Mouse (Mus musculus) frontal cortex, postnatal 14 days (tissue): ENCODE data around the gene Erbb4.
A peak's percentile ranks its signal among the peaks of the same experiment; 100 is the strongest.

Source experiments
- DNase-seq, 2 experiments: peaks; one replicate each; pipeline ENCODE4 v3.0.0; 2022; ENCODE audit warnings: low spot score in 2 of 2

Erbb4 gene

GRCm38 (mm10) chr1:68105834-68106542 lies 1001.9 kb downstream of the Erbb4 start:
- no peak for DNase-seq

- DNase-seq = no peak
Observed at GRCm38 (mm10) chr1:68089623-68090022, 1018.2 kb downstream of the Erbb4 start.

DNA sequence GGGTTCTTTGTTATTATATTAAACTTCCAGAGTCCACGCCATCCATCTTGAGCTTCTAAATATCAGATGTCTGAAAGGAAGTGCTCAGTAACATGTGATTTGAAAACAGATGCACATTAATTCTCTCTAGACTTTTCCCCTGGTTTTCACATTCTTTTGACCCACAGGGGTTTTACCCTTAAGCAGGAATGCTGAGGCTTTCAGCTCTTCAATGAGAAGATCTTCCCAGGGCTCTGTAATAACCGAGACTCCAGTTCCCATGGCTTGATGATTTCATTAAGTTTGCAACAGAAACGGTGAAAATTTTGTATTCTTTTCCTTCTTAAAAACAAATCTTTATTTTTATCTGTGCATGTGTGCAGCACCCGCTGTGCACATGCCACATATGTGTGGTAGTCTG lies 1051.4 kb downstream of the Erbb4 start:
- no peak for DNase-seq

- no peak for DNase-seq
Observed at GRCm38 (mm10) chr1:68054715-68055114, 1053.1 kb downstream of the Erbb4 start.

DNA sequence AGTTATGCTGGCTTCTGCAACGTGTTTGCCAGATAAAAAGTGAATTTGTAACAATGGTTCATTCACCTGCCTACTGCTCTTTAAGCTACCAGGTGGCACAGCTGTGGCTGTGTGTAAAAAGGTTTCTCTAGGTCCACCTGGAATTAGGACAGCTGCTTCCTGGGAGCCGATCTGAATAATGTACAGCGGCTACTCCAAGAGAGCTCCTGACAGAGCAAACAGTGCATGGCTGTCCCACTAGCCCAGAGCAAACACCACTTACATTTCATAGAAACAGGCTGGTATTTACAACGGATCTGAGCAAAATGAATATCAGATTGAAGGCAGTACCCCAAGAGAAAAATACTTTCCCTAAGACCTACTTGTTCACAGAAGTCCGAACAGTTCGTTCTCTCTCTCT lies 1058.0 kb downstream of the Erbb4 start:
- no peak for DNase-seq

GRCm38 (mm10) chr1:68047139-68047538 lies 1060.7 kb downstream of the Erbb4 start:
- DNase-seq = no peak

GRCm38 (mm10) chr1:68046551-68046970 lies 1061.3 kb downstream of the Erbb4 start:
- peak in 1 of 2 experiments; percentile 8 for DNase-seq

DNA sequence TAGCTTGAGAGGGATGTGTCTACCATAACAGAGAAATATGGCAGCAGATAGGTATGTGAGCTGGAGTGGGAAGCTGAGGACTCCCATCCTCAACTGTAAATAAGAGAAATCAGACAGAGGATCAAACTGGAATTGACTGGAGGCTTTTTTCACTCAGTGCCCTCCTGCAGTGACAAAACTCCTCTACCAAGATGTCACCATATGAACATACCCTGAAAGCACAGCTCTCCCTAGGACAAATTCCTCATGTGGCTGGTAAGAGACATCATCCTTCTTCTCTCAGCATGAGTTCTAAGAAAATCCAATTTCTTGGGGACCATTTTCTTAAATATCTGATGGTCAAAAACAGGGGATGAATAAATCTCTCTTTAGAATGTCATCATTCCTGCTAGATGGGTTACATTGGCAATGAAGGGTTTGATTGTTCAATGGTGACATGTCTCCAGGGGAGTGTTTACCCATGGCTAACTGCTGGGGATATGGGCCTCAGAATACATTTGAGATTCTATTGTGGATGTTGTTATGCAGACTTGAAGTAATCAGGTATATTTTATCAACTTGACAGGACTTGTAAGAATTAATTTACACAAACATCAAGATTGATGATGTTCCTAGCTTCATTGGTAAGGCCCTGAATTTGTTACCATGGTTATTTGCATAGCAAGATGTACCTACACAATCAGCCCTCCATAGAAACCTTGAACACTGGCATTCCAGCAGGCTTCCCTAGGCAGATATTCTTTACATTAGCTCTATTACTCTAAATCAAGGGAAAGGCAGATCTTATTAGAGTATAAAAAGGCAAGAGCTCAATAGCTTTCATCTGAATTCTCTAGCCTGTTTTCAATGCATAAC lies 1083.5 kb downstream of the Erbb4 start:
- DNase-seq = no peak

- no peak for DNase-seq
Observed at GRCm38 (mm10) chr1:68020020-68020419, 1087.8 kb downstream of the Erbb4 start.

DNA sequence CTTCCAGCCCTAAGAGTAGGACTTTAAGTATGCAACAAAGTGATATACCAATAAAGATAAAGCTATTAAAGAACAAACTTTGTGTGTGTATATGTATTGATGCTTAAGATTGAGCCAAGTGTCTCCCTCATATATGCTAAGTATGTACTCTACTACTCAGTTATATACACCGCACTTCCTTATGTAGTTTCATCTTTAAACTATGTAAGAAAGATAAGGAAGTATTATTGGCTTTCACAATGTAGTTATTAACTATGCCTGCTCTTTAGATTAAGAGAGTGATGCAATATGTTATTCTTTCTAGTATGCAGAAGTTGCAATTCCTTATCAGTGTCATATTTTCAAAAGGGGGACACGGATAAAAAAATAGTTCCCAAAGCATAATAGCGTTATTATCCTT lies 1088.2 kb downstream of the Erbb4 start:
- DNase-seq = no peak
